In genomic region chr9:51951337-51951736, GRCm38 (mm10) we compare ENCODE assay signal across 11 mouse cellular contexts. TPM values are rescaled to one million over a fixed set of nuclear protein-coding genes. Genes with fewer than 3 reads are reported as not detected.
DNase-seq lines count a peak whose midpoint lies in the region; ATAC-seq and TF ChIP-seq lines count a peak whose summit lies in the region.
"Had no signal": no experiment of that assay in that cellular context is flagged by ENCODE, and none has a peak within 500 bp of the region (broad histone marks: within the 10 kb centered on the region; RNA-seq: fewer than 3 reads in every experiment).

No protein-coding gene starts in this region.

- H3K4me1 ChIP-seq in lung, postnatal 0 days (ENCODE audit: insufficient read depth, low read depth, low read length): no peaks in the 10 kb centered on the region

- 50% methylated on average over 2 of the region's 2 CpGs for WGBS in lung, postnatal 0 days

- H3K9ac ChIP-seq in lung, postnatal 0 days (replicated peaks; ENCODE audit: low read depth): no peak overlapping the region
- H3K9ac ChIP-seq: lung, embryonic 15.5 days had no signal

- TF ChIP-seq EP300 in lung, postnatal 0 days (IDR thresholded peaks at IDR 0.05): no peak

- H3K9me3 ChIP-seq in lung, postnatal 0 days (ENCODE audit: low read length): no peaks in the 10 kb centered on the region
- H3K9me3 ChIP-seq: lung, embryonic 15.5 days had no signal

- DNase-seq in cerebellum, postnatal 14 days: peak; percentile 22 to 33
- DNase-seq in cerebellum, adult 11-12 months: no peak
- DNase-seq in layer of hippocampus, adult 2 months (ENCODE audit: low spot score in 2 of 2): peak in 1 of 2 experiments; percentile 42
- DNase-seq in layer of hippocampus, adult 9-10 months (ENCODE audit: low spot score): no peak
- peak; percentile 13 for DNase-seq in A20 (ENCODE audit: low read depth, low spot score)
- peak; percentile 64 for DNase-seq in lung, postnatal 0 days (ENCODE audit: low spot score)
- no peak for DNase-seq in MN1 (ENCODE audit: low spot score)
- no peak for DNase-seq in gastrocnemius, postnatal 25 days
- DNase-seq: cerebellum, postnatal 25 days; heart, postnatal 36 days had no signal

- peak; percentile 91 for TF ChIP-seq CTCF in layer of hippocampus, adult 2 months (conservative IDR thresholded peaks at IDR 0.05)
- peak; percentile 64 for TF ChIP-seq CTCF in lung, postnatal 0 days (IDR thresholded peaks at IDR 0.05)

- no peak overlapping the region for H3K27ac ChIP-seq in layer of hippocampus, adult 2 months
- H3K27ac ChIP-seq in lung, postnatal 0 days (ENCODE audit: low read length): no peak overlapping the region
- H3K27ac ChIP-seq: lung, embryonic 15.5 days had no signal

- peaks cover 18% of the 10 kb centered on the region; the same call in 1 of the 2 replicates for H3K36me3 ChIP-seq in lung, postnatal 0 days (ENCODE audit: insufficient read depth, low read length)

- no peaks in the 10 kb centered on the region for H3K27me3 ChIP-seq in lung, postnatal 0 days (replicated peaks; ENCODE audit: insufficient read depth, low read length)
- H3K27me3 ChIP-seq: lung, embryonic 15.5 days had no signal

- no peak overlapping the region for H3K4me2 ChIP-seq in lung, postnatal 0 days (replicated peaks; ENCODE audit: low read depth, low read length)
- H3K4me2 ChIP-seq: lung, embryonic 15.5 days had no signal

- no peak for ATAC-seq in lung, postnatal 0 days

- H3K4me3 ChIP-seq in layer of hippocampus, adult 2 months: no peak overlapping the region
- H3K4me3 ChIP-seq in lung, postnatal 0 days (ENCODE audit: low read depth, low read length): no peak overlapping the region
- H3K4me3 ChIP-seq: lung, embryonic 15.5 days had no signal

RNA-seq across cellular contexts. Expression of gene Fdx1, which starts 12.0 kb away (rescaled TPM):
- 10 to 100 TPM; 17.1 to 18.7 TPM for total RNA-seq in layer of hippocampus, adult 2 months (2021)
- 217 and 260 TPM in 2 replicates for polyA plus RNA-seq in lung, postnatal 0 days (2015; fragmentation: Nextera tagmentation; extraction: Ambion mirVana)
- 10 to 100 TPM; 42.1 to 48.2 TPM for total RNA-seq in gastrocnemius, postnatal 25 days (2021)

Comparison
In these comparisons a context has a peak if more than half of its experiments do, and no peak if none do; other contexts are left out.
1. DNase-seq: peak in cerebellum, postnatal 14 days (2 of 2), A20 (single experiment) and lung, postnatal 0 days (single experiment); none in cerebellum, adult 11-12 months (single experiment), layer of hippocampus, adult 9-10 months (single experiment), MN1 (single experiment) and gastrocnemius, postnatal 25 days (single experiment).